Mouse (Mus musculus) embryo, embryonic 11.5 days (tissue): Measurements from ENCODE around the gene Oscar.
"Not testable (repeated sequence)": the region's sequence is repeated elsewhere in the genome, so short reads cannot be mapped to it uniquely, and the experiment has no call there.

ENCODE experiments used
- DNase-seq: peaks from one replicate; pipeline ENCODE4 v3.0.0-alpha.2; 2012; ENCODE audit warnings: low read depth, low spot score

Oscar gene

GRCm38 (mm10) chr7:3610437-3610836, 5.5 kb downstream of the Oscar start:
- no peak for DNase-seq

GRCm38 (mm10) chr7:3609082-3609481, 6.9 kb downstream of the Oscar start:
- DNase-seq: no peak

- no peak for DNase-seq
Observed at GRCm38 (mm10) chr7:3608668-3609067, 7.3 kb downstream of the Oscar start.

- no peak for DNase-seq
Observed at GRCm38 (mm10) chr7:3607391-3607790, 8.6 kb downstream of the Oscar start.

DNA sequence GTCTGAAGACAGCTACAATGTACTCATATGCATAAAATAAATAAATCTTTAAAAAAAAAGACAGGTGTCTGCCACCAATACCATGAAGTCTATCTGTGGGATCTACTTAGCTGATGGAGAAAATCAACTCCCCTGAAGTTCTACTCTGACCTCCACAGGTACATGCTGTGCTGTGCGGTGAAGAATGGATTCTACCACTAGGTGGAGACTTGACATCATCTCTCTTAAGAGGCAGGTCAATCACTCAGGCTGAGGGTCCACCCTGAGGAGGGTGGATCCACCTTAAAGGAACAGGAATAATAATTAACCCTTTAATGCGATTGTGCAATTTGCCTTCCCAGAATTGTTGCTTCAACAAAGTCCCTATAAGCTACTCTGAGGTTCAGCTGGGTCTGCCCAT, 9.2 kb downstream of the Oscar start:
- DNase-seq: no peak

GRCm38 (mm10) chr7:3601119-3601518, 14.8 kb downstream of the Oscar start:
- DNase-seq: peak; percentile 68

GRCm38 (mm10) chr7:3597755-3598154, 18.2 kb downstream of the Oscar start:
- DNase-seq: not testable (repeated sequence)

DNA sequence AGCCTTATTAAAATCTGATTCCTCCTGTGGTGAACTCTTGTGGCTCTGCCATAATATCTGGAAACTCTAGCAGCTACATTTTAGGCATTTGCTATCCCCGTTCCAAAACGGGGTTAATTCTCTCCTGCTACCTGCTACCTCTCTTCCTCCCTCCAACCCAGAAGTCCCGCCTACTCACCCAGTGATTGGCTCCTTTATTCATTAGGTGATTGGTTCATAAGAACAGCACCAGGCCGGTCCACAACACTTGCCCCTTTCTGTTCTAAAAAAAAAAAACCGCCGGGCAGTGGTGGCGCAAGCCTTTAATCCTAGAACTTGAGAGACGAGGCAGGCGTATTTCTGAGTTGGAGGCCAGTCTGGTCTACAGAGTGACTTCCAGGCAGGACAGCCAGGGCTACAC, 20.8 kb downstream of the Oscar start:
- no peak for DNase-seq

DNA sequence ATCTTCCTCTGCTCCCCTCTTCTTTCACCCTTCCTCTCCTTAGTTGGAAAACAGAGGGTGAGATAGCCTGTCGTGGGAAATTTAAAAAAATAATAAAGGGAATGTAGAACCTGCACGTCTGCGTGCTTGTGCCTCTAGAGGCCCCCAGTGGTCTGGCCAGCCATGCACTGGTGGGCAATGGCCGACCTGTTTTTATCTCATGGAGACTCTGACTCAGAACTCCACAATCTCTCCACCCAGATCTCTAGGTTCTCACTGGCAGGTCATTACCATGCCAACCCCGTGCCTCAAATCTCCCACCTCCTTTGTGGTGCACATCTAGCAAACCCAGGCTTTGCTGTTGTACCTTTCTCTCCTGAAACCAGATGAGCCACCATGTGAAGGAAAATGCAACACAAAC, 21.3 kb downstream of the Oscar start:
- no peak for DNase-seq

DNA sequence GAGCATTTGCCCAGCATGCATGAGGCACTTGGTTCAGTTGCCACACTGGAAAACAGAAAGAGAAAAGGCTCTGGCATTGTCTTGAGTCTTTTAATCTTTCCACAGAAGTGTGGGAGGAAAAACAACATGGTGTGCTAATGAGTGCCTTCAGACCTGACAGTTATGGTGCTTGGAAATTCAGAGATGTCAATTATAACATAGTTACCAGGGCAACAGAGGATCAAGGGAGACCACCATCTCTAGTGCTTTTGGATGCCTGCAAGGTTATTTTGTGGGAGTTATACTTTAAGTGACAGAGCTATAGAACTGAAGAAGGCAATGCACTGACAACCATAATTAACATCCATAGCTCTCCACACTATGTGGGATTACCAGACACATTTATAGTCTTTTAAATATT, 22.1 kb downstream of the Oscar start:
- DNase-seq: no peak

- DNase-seq: no peak
Observed at GRCm38 (mm10) chr7:3591534-3591933, 24.4 kb downstream of the Oscar start.

- no peak for DNase-seq
Observed at GRCm38 (mm10) chr7:3590550-3590949, 25.4 kb downstream of the Oscar start.

GRCm38 (mm10) chr7:3587292-3587691, 28.7 kb downstream of the Oscar start:
- DNase-seq: no peak

- DNase-seq: no peak
Observed at GRCm38 (mm10) chr7:3586255-3586654, 29.7 kb downstream of the Oscar start.

GRCm38 (mm10) chr7:3585763-3586162, 30.2 kb downstream of the Oscar start:
- no peak for DNase-seq

DNA sequence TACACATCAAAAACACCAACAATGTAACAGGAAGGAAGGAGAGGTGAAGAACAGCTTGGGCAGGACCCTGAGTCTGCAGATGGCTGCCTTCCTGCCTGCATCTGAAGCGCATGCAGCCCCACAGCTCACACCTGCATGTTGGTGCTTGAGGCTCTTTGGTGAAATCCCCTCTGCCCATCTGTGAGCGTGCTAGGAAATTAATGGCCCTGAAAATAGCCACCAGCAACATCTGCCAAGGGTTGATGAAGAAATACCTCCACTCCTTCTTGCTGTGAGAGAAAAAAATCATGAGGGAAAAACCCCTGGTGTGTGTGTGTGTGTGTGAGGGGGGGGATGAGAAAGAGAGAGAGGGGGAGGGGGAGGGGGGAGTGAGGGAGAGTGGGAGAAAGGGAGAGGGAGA, 35.9 kb downstream of the Oscar start:
- DNase-seq: no peak

- DNase-seq: no peak
Observed at GRCm38 (mm10) chr7:3578952-3579546, 36.9 kb downstream of the Oscar start.

DNA sequence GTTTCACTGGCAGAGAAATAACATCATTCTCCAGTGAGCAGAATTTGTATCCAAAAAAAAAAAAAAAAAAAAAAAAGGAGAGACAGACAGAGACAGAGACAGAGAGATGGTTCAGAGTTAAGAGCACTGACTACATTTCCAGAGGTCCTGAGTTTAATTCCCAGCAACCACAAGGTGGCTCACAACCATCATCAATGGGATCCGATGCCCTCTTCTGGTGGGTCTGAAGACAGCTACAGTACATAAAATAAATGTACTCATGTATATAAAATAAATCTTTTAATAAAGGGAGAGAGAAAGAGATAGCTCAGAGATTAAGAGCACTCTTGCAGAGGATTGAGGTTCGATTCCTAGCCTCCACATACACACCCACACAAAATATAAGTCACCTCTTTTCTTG, 37.8 kb downstream of the Oscar start:
- no peak for DNase-seq

DNA sequence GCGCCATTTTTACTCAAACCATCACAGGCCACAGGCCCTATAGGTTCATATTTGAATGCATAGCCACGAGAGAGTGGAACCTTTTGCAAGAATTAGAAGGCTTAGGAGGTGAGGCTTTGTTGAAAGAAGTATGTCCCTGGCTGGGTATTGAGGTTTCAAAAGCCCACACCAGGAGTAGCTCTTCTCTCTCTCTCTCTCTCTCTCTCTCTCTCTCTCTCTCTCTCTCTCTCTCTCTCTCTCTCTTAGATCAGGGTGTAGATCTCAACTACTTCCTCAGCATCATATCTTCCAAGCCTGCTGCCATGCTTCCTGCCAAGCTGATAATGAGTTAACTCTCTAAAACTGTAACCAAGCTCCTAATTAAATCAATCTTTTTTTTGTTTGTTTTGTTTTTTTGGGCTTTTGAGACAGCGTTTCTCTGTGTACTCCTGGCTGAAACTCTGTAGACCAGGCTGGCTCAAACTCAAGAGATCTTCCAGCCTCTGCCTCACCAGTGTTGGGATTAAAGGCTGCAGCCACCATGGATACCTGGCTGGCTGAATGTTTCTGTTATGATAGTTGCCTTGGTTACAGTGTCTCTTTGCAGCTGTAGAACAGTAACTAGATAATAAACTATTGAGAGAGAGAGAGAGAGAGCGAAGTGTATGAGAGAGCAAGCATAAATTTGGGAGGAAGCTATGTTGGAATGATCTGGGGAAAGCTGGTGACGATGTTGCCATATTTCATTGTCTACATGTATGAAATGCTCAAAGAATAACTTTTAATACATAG, 39.4 kb downstream of the Oscar start:
- no peak for DNase-seq

DNA sequence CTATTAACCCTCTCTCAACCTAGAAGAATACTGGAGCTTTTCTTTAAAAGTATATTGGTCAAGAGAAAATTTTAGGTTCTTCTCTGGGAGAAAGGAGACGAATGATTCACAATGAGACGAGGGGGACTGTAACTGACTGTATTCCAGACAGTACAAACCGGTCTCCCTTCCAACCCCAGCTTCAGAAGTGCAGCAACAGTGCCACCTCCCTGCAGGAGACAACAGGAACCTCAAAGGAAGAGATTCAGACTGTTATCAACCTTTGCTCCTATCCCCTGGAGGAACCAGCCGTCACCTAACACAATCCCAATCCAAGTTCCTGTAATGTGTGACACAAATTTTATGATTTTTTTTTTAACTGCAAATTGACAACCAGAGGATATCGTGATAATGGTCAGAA, 41.7 kb downstream of the Oscar start:
- no peak for DNase-seq

DNA sequence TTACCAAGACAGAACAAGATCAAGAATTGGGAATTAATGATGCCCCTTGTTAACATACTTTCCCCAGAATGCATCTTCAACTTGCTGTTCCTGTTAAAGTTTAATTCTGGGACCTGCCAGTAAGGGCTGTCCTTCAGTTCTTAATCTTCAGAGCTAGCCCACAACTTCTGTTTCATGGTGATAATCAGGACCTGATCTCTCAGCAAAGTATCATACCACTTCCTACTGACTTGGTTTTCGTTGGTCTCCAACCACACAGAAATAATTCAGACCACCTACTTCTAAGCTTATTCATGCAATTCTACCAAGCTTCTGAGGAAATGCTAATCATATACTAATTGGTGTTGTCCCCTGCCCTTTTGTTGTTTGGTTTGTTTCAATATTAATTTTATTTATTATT, 44.1 kb downstream of the Oscar start:
- DNase-seq: no peak

DNA sequence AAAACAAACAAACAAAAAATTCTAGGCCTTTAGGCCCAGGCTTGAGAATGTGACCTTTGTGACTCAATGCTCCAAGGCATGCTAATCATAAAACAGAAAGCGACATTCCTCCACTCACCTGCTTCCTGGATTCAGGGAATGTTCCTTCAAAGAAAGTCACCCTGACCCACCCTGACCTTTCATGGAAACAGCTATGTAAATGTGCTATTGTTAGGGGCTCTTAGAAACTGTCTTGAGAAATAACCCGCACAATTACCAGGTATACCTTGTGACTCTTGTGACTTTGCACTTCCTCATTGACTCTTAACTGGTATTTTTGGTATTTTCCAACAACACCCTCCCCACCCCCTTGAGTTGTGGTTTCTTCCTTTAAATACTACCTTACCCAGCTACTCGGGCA, 45.4 kb downstream of the Oscar start:
- DNase-seq: not testable (repeated sequence)

- no peak for DNase-seq
Observed at GRCm38 (mm10) chr7:3569725-3570124, 46.2 kb downstream of the Oscar start.

- DNase-seq: no peak
Observed at GRCm38 (mm10) chr7:3567336-3567735, 48.6 kb downstream of the Oscar start.
